Mouse (Mus musculus): ENCODE results near the gene Cenpp.
A peak's percentile ranks its signal among the peaks of the same experiment; 100 is the strongest.

The Cenpp gene

DNA sequence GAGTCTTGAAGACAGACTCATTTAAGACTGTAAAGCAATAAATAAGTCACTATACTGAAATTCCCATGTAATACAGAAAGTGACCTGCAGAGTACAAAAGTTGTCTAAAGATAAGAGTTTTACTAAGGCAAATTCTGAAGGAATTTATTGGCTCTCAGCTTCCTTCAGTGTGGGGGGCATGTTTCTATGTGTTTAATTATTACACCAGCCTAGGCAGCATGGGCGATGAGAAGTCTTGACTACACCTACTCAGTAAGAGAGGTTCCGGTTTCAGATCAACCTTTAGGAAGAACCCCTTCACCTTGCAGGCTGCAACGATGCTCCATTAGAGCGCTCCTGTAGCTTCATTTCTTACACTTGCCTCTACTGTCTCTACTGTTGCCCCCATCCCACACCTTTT, 121.9 kb downstream of the Cenpp start:
- no peak for DNase-seq (ENCODE audit: low spot score in 2 of 2)

DNA sequence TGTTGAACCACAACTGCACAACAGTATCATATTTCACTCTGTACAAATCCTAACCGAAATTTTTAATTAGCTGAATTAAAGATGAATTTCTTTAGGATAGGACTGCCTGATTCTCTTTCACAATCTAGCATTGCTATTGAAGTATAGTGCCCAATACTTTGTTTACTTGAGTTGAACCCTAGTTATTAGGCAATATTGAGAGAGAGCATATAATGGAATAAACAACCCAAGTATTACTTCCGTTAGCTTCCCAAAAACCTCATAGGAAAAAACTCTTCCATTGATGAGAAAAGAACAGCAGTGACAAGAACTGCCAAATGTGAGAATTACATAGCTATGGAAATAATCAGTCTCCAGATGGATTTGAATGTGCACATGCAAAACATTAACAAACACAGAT, 126.3 kb downstream of the Cenpp start:
- no peak for DNase-seq (ENCODE audit: low spot score in 2 of 2)

DNA sequence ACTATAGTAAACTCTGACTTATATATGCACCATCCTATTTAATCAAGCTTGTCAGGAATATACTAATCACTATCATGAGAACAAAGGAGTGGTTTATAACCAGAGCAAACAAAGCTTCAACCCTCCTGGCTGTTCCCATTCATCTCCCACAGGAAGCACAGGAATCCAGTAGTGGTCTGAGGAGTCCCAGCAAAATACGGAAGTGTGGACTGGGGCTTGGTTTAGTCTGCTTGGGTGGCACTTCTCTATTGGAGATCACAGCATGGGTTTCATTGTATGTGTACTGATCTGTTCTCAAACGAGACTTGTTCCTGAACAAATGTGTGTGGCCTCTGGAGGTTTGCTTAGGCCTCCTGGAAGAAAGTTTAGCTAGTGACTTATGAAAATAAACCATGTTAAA, 133.8 kb downstream of the Cenpp start:
- no peak for DNase-seq (ENCODE audit: low spot score in 2 of 2)

DNA sequence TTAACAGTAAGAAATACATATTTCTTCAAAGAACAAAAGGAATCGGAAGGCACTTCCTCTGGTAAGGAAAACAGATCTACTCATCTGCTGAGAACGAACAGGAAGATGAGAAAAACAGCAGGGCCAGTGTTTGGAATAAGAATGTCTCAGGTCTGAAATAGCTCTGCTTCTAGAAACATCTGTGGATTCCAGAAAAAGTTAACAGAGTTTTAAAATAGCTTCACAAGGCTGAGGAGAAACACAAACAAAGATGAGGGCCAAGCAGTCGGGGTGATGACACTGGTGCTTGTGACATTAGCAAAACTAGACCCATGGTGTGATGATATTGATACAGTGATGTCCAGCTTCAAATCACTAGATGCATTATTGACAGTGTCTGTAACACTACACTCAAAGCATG, 145.4 kb downstream of the Cenpp start:
- DNase-seq (ENCODE audit: low spot score in 2 of 2) = no peak

DNA sequence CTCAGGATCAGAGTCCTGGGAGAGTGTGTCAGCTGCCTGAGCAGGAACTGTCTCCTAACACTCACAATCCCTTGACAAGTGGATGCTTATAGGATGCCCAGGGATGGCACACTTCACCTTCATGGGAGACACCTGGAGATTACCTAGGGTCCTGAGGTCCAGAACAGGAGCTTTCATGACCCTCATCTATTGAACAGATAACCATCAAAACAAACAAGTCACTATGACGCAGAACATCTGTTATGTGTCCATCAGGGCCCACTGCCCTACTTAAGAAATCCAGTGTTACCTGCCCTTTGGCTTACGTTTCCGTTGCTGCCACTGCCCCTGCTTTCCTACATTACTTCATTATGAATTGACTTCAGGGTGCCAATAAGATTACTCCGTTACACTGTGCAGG, 146.8 kb downstream of the Cenpp start:
- no peak for DNase-seq (ENCODE audit: low spot score in 2 of 2)

DNA sequence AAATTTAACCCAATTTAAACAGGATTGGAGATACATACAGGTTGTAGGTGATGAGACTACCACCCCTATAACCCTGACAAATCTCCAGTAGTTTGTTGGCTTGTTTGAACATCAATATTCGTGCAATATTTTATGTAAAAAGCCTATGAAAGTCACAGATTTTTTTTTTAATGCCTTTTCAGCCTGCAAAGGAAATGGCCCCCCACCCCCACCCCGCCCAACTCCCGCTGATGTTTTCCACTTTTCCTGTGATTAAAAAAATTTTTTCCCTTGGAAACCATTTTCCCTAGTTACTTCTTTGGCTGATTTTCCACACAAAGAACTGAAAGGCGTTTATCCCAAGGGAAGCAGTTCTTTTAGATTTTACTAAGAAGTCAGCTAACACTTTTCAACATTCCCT, 148.1 kb downstream of the Cenpp start, which contains the start of gene Ecm2:
Gene Ecm2, plus strand, starts transcription at position 301 of the 400 bp plus-strand sequence.
- no peak for DNase-seq (ENCODE audit: low spot score in 2 of 2)

DNA sequence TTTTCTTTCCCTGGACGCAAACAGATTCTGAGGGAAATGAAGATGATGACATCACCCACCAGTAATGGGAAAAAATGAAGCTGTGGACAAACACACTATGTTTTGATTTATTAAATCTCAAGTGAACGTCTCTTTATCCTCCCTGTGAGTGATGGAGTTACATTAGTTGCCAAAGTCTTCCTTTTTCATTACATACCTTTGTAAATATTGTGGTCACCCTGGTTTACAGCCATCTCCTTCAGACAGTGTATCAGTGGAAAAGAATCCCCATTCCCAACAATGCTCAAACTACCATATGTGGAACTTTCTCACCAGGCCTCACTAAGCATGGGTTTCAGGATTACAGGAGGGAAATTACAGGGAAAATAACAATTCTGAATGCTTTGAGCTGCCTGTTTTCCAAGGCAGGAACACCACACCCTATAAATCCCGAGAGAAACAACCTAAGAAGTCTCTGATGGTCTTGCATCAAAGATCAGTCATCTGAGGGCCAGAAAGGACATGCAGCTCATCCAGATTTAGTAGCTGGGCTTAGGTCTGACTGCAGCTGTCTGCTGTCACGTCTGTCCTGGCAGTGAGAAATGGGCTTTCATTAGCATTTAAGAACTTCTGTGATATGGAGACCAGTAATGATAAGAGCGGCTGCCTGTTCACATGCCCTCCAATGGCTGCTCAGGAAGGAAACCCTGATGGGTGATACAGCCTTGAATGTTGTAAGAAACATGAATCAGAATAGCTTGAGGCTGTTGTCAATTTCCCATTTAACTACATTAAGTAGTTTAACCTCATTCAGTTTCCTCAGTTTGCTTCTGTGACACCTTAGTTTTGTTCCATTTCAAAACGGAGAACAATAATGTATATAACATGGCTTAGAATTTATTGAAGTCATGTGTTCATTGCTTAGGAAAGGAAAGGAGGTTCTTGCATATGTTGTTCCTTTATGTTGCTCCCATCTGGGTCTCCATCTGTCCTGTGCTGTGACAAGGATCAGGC, 159.9 kb downstream of the Cenpp start, which contains the start of gene Tes3-ps:
Gene Tes3-ps, plus strand, starts transcription at position 943 of the 993 bp plus-strand sequence.
- DNase-seq (ENCODE audit: low spot score in 2 of 2) = no peak

DNA sequence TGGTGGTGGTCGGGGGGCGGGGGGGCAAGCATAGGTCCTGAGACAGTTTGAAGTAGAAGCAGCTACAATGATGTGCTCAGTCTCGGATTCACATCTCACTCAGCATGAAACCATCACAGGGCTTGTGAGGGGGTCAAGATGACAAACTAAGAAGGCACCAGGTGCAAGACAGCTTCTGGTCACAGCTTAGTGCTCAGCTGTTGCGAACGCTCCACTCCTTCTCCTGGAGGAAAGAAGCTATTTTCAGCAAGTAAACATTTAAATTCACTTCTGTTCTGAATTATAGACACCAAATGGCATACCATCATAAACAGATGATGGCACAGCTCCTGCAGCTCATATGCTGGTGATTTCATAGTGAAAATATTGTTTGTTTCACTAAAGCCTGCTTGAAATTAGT, 167.2 kb downstream of the Cenpp start:
- DNase-seq (ENCODE audit: low spot score in 2 of 2) = no peak

DNA sequence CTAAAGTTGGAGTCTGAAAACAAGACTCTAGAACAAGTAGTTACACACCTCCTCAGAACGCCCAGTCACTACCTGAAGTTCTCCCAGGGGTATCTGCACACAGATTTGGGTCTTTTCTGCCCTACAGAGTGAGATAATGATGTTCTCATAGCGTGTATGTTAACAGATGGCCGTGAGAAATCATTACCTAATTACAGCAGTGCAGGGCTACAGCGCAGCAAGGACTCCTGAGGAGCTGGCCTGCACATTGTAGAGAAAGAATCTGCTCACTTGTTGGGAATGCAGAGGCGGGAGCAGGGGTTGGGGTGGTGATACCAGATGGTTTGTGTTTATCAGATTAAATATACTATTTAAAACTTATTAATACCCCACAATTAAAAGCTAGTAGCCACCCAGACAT, 172.0 kb downstream of the Cenpp start:
- no peak for DNase-seq (ENCODE audit: low spot score in 2 of 2)

DNA sequence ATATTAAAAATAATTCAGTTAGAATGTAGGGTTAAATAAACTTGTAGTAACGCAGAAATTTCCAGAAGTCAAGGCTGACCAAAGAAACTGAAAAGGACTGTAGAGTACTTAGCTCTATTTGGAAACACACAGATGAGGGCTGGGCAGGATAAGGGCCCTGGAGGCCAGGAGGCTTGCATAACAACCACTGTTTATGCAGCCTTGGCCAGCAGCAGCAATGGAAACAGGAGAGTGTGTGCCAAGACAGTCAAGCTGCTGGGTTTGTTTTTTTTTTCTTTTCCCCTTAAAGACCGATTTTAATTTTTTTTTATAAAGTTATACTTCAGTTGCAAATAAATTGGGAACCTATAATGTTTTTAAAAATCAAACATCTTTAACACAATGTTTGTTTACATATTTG, 172.5 kb downstream of the Cenpp start:
- peak in 1 of 2 experiments; percentile 21 for DNase-seq (ENCODE audit: low spot score in 2 of 2)

DNA sequence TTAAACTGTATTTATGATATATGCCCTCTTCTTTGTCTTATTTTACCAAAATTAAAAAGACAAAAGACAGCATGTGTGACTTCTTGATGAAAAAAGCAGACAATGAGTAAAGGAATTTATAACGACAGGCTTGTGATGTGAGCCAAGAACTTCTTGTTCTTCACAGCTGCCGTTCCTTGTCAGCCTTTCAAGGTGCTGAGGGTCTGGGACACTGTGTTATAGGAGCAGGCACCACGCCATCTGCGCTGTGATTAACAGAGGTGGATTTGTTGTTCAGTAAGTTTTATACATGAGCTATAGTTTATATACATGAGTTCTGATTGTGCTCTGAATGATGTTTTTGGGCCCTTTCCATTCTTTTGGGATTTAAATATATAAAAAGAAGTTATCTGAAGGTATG, 173.2 kb downstream of the Cenpp start:
- no peak for DNase-seq (ENCODE audit: low spot score in 2 of 2)

DNA sequence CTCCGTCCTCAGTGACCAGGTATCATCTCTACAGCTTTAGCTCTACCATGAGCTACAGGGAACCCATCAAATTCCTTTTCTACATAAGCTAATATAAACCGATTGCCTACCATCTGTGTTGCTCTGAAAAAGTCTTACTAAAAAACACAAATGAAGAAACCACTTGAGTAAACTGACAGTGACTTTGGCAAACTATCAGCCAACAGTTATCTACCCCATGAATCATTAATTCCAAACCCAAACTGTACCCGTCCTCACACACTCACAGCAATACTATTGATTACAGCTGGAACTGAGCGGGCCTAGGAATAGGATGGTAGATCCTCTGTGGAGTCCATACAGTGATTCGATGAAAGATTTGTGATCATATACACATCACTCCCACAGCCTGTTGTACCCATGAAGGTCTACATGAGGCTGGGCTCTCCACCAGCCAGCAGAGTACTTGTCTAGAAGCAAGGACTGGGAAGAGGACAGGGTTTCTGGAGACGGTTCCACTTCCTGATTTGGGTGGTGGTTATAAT, 173.7 kb downstream of the Cenpp start:
- DNase-seq (ENCODE audit: low spot score in 2 of 2) = no peak

DNA sequence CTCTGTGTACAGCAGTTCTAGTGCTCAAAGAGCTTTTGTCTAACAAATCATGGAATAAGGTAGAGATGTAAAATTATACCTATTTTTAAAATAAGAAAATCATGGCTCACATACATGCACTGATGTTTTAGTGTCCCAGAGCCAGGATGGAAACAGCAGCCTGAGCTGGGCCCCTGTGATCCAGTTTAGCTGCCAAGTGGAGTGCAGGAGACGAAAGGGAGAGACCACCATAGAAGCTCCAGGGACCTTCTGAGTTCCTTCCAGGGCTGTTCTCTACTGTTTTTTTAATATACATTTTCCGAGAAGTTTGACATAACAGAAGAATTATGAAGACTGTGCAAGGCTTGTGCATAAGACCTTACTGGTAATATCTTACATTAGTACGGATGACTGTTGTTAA, 174.7 kb downstream of the Cenpp start:
- no peak for DNase-seq (ENCODE audit: low spot score in 2 of 2)

DNA sequence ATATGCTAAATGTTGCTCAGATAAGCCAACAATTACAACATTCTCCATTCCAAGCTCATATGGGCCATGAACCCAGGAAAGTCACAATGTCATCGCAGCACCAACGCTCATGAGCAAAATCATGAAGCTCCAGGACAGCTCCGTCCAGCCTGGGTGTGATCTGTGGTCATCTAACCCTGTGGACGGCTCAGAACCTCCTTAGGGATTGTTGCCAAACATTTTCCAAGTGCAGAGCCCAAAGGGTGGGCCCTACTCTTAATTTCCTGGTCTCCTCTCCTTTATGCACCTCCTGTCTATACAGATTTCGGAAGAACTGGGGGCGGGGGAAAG, 179.9 kb downstream of the Cenpp start:
- DNase-seq (ENCODE audit: low spot score in 2 of 2) = no peak

DNA sequence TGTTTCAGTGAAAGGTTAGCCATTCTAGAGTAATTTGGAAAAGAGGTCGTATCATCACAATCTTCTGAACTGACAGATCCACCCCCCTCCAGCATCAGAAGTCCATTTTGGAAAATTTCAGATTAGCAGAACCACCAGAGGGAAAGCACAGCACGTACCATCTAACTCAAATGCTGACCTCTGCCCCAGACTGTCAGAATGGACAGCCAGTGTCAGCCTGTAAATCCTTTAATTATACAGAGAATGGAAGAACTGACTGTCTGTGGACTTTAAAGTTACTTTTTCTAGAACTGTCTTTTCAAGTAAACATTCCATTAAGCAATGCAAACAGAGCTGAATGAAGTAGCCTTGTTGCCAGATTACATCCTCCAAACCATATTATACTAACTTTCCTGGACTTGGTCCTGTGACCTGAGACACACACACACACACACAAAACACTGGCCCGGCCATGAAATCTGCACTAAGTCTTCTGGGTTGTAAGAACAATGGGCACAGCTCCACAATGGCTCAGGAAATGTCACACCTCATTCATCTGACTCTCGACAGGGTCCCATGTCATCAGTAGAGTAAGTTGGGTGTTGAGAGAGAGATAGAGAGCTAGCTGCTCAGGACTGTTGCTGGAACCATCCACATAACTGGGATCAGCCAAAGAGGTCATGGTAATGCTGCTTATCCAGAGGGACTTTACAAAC, 180.5 kb downstream of the Cenpp start:
- DNase-seq (ENCODE audit: low spot score in 2 of 2) = no peak

DNA sequence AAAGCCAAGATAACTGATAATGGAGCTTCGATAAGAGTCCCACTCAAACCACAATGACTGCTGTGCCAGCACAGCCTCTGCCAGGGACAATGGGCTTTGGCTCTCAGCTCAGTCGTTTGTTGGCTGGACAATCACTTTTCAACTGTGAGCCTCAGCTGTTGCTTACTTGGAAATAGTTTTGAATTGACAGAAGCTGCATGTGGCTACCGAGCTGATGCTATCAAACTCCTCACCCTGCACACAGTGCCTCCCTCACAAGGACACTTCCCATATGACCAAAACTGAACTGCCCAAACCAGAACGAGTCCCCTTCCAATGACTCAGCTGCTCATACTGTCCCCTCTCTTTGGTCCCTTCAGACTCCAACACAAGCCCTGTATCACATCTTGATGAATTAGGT, 181.8 kb downstream of the Cenpp start:
- DNase-seq (ENCODE audit: low spot score in 2 of 2) = no peak

DNA sequence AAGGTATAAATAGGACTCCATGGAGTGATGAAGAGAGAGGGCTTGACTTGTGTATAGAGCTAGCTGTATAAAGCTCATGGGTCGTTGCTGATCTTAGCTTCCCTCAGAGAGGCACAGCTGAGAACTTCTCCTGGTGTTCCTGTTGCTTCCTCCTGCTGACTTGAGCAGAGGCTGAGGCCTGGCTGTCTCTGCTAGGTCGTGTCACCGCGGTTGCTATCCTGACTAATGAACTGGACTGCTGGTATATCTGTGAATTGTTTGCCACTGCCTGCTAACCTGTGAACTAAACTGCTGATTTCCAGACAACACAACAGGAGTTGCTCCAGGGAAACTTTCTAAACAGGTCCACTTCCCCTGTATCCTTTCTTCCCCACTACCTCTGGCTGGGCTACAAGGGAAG, 182.3 kb downstream of the Cenpp start:
- DNase-seq (ENCODE audit: low spot score in 2 of 2) = no peak

DNA sequence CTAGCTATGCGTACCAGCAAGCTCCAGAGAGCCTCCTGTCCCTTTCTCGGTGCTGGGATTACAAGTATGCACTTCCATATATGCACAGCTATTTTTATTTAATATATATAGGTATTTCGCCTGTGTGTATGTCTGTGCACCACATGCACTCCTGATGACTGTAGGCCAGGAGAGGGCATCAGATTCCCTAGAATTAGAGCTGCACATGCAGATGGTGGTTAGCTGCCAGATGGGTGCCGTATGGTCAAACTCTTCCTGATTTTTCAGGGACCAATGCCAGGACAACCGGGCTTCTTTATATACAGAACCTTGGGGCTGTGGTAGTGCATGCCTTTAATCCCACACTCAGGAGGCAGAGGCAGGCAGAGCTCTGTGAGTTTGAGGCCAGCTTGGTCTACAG, 183.6 kb downstream of the Cenpp start:
- no peak for DNase-seq (ENCODE audit: low spot score in 2 of 2)

DNA sequence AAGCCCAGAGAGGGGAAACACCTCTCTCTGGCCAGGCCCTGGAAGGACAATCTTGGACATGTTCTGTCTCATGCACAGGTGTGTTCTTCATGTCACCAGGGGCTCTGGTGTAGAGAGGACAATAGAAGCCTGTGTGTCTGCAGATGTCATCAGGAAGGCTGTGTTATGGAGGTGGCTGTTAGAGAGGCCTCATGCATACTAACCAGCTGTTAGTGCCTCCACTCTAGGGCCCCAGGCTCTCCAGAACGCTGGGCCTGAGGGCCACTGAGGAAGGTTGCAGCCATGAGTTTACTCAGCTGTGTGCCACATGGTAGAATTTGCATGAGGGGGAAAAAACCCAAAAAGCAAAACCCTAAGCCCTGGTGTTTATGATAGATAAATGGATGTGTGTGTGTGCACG, 185.0 kb downstream of the Cenpp start:
- DNase-seq (ENCODE audit: low spot score in 2 of 2) = no peak

DNA sequence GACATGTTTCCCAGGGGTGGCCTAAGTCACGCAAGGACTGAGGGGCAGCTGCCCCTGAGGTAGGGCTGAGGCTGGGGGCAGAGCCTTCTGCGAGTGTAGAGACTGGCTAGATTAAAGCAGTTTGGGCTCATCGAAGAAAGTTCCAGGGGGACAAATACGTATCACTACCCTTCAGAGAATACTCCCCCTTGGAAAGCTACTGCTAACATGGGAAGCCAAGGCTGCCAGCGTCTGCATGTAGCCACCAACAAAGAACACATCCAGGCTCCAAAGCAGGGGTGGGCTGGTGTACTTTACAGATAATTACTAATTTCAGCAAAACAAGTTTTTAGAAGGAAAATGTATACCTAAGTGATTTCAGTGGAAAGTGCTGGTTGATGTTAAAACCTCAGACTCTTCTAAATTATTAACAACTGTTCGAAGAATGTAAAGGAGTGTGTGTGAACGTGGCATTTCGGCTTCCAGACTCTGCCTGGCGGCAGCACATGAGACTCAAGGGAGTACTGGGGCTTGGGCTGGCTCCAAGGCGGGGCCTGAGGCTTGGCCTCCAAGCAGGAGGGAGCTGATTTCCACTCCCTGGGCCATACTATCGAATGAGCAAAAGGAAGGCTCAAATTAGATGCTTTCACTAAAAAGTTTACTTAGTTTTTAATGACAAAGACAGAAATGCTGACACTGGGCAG, 186.1 kb downstream of the Cenpp start:
- DNase-seq (ENCODE audit: low spot score in 2 of 2) = peak in 1 of 2 experiments; percentile 27

DNA sequence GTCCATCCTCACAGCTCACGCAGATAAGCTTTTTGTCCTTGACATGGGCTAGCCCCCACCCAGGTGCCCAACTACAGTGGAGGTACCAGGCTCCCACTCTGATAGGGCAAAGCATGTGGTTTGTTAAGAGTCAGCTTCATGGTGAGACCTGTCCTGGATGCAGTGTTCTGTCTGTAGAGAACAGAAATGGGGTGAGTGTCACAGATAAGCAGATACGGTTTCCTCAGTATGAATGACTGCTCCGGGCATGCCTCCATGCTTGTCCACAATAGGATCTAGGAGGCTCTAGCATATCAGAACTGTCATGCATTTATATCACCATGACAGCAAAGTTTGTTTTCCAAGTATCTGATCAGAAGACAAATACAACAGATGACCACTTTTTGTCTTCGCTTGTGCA, 186.7 kb downstream of the Cenpp start:
- no peak for DNase-seq (ENCODE audit: low spot score in 2 of 2)

DNA sequence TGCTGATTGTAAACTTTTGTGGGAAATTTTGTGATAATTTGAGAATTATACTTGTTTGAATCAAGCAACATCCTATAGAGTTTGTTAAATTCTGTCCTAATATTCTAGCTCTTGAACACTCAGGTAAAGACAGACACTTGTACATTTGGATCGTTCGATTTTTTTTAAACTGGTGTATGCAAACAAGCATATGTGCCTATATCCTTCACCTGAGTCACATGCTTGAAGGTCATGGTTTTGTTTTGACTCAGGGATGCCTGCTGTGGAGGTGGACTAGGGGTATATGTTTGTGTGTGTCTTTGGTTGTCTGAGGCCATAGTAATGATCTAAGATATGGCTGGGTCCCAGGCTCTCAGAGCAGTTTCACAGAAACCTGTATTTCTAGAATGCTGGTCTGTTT, 189.7 kb downstream of the Cenpp start:
- no peak for DNase-seq (ENCODE audit: low spot score in 2 of 2)

Data from cerebellum, postnatal 4 days (tissue).